Mouse (Mus musculus) gastrocnemius, postnatal 36 days (tissue): Measurements from ENCODE around the gene Kmt2b. TPM values are rescaled to one million over a fixed set of nuclear protein-coding genes. Genes with fewer than 3 reads are reported as not detected.

Experiments used
- DNase-seq, 2 experiments: peaks; one replicate each; pipeline ENCODE4 v3.0.0; 2022
- intact Hi-C: fragments of 180-260 bp; cut with DNase I; formaldehyde crosslinking; loops from one replicate; pipeline ENCODE4 v1.15.1; 2025
- total RNA-seq, 2 experiments: library from RNA; stranded (reverse); gene quantifications; 2 replicates each; pipeline ENCODE4 v1.2.3; 2021

The Kmt2b gene
- total RNA-seq, 2 experiments from 2014 or later = 13.4 to 16.0 TPM

DNA sequence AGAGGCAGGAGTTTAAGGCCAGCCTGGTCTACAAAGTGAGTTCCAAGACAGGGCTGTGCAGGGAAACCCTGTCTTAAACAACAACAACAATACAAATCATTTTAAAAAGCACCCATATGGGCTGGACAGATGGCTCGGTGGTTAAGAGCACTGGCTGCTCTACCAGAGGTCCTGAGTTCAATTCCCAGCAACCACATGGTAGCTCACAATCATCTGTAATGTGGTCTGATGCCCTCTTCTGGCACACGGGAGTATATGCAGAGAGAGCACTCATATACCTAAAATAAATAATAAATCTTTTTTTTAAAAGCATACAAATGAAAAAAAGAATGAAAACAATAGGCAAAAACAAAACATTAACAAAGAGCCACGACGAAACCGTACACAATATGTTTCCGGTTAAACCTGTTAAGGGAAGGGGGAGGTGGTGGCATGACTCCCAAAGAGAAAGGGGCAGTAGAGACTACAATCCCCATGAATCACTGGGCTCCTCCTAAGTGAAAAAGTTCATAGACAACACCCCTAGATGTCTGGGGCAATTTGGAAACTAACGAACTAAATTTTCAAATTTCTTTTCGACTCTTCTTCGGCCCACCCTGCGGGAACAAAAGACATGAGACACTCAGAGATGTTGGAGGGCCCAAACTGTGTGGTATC lies 37.0 kb downstream of the Kmt2b start:
- intact Hi-C loops = no loop called here
- DNase-seq = no peak

DNA sequence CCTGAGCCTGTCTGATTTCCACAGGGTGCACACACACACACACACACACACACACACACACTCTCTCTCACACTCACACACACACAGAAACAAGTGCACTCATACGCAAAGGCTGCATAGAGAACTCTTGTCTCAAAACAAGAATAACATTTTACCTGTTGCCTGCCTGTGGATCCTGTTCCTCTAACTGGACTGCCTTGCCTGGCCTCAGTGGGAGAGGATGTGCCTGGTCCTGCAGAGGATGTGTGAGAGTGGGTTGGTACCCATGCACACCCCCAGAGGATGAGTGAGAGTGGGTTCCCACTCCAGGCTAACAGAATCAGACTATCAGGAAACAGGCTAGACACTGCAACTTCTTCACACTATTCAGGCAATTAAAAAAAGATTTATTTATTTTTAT lies 37.9 kb downstream of the Kmt2b start:
- intact Hi-C loops = no loop called here

GRCm38 (mm10) chr7:30549880-30550279 lies 38.6 kb downstream of the Kmt2b start:
- intact Hi-C loops = no loop called here
- no peak for DNase-seq

More for the DNA sequence above, 37.9 kb downstream of the Kmt2b start:
- DNase-seq = no peak

GRCm38 (mm10) chr7:30544327-30544726 lies 44.2 kb downstream of the Kmt2b start:
- intact Hi-C loops = no loop called here
- no peak for DNase-seq

DNA sequence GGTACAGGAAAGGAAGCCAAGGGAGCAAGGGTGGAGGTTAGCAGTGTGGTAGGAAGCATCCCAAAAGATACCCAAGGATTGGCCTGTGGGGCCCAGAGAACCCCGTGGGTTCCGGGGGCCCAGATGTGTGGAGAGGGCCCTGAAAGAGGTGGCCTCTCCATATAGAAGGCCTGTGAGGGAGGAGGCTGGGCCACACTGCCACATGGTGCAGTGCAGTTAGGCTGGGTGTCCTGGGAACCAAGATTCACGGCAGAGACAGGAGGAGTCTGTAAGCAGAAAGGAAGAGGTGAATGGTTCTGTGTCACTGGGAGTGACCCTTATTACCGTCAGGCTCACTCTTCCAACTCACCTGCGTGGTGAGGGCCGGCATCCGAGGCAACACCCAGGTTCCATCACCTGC lies 48.0 kb downstream of the Kmt2b start:
- intact Hi-C loops = no loop called here
- no peak for DNase-seq

- DNase-seq = peak; percentile 90 to 94
- intact Hi-C loops = loop anchor here (10.0 kb wide), 1 partner anchor 200 kb away; no protein-coding TSS in a partner anchor
These were observed 53.6 kb downstream of the Kmt2b start, which contains the start of gene Arhgap33 for GRCm38 (mm10) chr7:30534633-30535577. TSS of gene Arhgap33 (minus strand) at chr7:30535060.

DNA sequence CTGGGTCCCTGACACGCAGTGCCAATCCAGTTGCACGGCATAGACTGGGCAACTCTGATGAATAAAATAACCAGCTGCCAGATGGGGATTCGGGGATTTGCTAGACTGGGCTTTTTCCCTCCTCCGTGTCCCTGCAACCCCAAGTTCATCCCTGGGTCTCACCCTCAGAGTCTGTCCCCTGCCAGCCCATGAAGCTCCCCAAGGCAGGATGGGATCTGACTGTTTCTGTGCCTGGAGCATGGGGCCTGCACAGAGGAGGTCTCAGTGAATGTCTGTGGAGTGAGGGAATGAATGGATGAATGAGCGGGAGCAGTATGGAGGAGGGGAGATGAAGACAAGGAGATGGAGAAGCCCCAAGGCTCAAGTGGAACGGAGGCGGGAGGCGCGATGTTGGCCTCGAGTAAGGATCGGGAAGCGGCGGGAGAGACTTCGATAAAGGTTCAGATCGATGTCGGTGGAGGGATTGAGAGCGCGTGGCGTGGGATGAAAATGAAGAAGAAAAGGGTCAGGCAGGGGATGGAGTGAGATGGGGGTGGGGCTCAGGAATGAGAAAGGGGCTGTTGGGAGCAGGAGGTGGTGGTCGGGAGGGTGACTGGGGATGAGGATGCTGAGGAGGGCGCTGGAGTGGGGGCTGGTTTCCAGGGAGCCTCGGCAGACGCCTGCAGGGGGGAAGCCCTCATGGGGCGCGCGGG lies 54.4 kb downstream of the Kmt2b start:
- intact Hi-C loops = loop anchor here (10.0 kb wide), 1 partner anchor 201 kb away; no protein-coding TSS in a partner anchor
- DNase-seq = no peak

DNA sequence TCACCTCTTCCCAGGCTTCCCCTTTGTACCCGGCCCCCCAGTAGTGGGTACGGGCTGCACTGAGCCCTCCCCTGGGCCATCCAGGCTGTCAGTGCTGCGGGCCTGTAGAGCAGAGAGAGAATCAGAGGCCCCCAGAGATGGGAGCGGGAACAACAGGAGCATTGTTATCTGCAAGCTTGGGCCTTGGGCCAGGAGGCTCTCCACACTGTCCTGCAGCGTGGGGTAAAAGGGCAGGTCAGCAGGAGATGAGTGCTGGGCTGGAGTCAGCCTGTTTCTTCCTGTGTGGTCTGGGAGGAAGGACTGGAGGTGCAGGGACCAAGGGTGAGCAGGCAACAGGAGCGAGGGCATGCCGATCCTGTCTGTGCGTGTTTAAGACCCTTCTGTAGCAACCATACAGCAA lies 55.6 kb downstream of the Kmt2b start:
- DNase-seq = no peak
- intact Hi-C loops = loop anchor here (10.0 kb wide), 1 partner anchor 202 kb away; no protein-coding TSS in a partner anchor

DNA sequence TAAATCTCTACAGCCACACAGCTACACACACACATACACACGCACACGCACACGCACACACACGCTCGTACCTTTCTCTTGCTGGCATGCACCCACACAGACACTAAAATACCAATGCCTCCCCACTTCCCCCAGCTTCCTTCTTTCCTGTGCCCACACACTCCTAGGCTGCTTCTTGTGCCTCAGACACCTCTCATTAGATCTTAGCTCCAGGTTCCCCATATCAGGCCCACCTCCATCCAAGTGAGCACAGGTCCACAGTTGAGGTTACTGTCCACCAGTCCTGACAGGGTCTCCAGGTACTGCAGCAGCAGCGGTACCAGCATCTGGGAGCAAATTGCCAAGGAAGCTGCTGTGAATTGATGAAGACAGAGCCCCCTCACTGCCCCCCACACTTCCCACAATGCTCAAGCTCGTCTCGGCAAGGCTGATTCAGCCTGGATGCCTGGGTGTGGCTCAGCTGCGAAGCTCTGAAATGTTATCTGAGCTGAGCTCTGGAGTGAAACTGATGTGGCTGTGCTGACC lies 57.2 kb downstream of the Kmt2b start:
- DNase-seq = no peak
- intact Hi-C loops = loop anchor here (10.0 kb wide), 1 partner anchor 203 kb away; no protein-coding TSS in a partner anchor

- intact Hi-C loops = no loop called here
- DNase-seq = no peak
These were observed 61.5 kb downstream of the Kmt2b start for GRCm38 (mm10) chr7:30526981-30527380.

DNA sequence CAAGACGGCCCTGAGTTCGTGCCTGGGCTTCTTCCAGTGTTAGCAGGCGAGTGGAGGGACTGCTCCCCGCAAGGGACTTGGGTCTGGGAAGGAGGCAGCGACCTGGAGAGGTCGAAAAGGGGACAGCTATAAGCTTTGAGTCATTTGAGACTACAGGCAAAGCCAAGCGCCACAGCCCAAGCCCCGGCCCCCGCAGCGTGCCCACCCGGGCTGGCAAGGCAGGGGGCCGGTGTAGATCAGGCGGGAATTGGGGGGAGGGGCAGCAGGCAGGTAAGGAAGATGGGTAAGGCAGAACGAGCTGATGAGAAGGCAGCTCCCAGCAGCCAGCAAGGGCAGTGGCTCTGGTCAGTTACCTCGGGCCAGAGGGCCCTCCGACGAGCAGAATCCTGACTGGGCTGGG lies 62.1 kb downstream of the Kmt2b start:
- no peak for DNase-seq
- intact Hi-C loops = no loop called here

DNA sequence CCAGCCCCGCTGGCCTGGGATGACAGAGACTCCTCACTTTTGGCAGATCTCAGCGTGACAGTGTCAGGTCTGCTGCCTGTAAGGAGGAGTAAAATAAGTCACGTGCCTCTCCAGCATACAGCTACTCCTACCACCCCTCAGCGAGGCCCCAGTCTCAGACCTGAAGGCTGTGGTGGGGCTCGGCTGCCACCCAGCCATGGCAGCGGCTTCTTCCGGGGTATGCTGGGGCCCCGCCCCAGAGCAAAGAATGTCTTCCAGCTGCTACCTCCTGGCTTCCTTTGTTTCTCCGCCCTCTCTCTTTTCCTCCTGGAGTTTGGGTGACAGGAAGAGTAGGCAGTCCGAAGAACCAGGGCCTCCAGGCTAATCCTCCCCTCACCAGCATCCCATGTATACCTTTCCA lies 62.6 kb downstream of the Kmt2b start:
- DNase-seq = no peak
- intact Hi-C loops = no loop called here

DNA sequence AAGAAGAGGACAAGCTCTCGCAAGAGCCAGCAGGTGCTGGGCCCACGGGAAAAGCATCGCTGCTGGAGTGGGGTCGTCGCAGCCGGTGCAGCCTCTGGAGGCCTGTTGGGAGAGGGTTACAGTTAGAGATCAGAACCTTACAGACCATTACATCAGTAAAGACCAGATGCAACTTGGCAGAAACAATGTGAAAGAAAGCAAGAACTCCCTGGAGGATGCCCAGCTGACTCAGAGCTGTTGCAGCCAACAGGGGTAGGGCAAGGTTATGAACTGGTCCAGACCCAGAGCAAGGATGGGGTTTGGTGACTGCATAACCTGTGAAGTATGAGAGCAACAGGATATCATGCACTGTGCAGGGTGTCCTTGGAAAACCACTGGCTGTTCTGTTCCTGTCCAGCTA lies 64.0 kb downstream of the Kmt2b start:
- DNase-seq = no peak
- intact Hi-C loops = no loop called here

GRCm38 (mm10) chr7:30522871-30523270 lies 65.7 kb downstream of the Kmt2b start:
- no peak for DNase-seq
- intact Hi-C loops = no loop called here

GRCm38 (mm10) chr7:30520856-30521255 lies 67.7 kb downstream of the Kmt2b start:
- intact Hi-C loops = no loop called here

DNA sequence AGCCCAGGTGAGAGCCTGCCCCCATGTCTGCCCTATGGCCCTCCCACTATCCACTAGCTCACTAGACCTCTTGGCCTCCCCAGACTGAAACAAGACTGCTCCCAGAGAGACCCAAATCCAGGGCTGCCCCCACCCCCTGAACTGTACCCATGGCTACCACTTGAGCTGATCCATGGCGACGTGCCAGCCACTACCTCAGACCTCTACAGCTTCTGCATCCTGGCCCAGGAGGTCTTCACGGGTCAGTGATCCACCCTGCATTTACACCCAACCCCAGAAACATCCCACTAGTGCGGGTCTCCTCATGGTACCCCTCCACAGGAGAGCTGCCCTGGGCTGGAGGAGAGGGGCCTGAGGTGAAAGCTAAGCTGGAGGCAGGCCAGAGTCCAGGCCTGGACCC lies 68.1 kb downstream of the Kmt2b start:
- DNase-seq = no peak
- intact Hi-C loops = no loop called here

More at GRCm38 (mm10) chr7:30520856-30521255, 67.7 kb downstream of the Kmt2b start:
- DNase-seq = no peak
